Mouse (Mus musculus) kidney, adult 2 months (tissue): ENCODE results near the gene Klrc2. TPM values are rescaled to one million over a fixed set of nuclear protein-coding genes. Genes with fewer than 3 reads are reported as not detected.
A peak's percentile ranks its signal among the peaks of the same experiment; 100 is the strongest.
"Not testable (repeated sequence)": the region's sequence is repeated elsewhere in the genome, so short reads cannot be mapped to it uniquely, and the experiment has no call there.

ENCODE experiments used
- DNase-seq: peaks from one replicate; pipeline ENCODE4 v3.0.0; 2021
- H3K27ac ChIP-seq: fragments of 200-500 bp; 2 replicates; pipeline ENCODE4 v1.5.1; 2012; ENCODE audit warnings: low read depth, low read length, control low read depth, inconsistent platforms; ENCODE audit not compliant: insufficient read depth
- H3K27me3 ChIP-seq: fragments of 200-500 bp; replicated peaks from 2 replicates; pipeline ENCODE4 v1.6.1; 2012; ENCODE audit warnings: mild to moderate bottlenecking, moderate library complexity, low read length, inconsistent platforms; ENCODE audit not compliant: control insufficient read depth, insufficient read depth
- H3K36me3 ChIP-seq: fragments of 200-500 bp; 2 replicates; pipeline ENCODE4 v1.6.1; 2012; ENCODE audit warnings: mild to moderate bottlenecking, moderate library complexity, low read length, inconsistent platforms; ENCODE audit not compliant: control insufficient read depth, insufficient read depth
- H3K4me1 ChIP-seq: fragments of 200-500 bp; 2 replicates; pipeline ENCODE4 v1.6.1; 2011; ENCODE audit warnings: low read length; ENCODE audit not compliant: control insufficient read depth, insufficient read depth
- H3K4me3 ChIP-seq: fragments of 200-500 bp; 2 replicates; pipeline ENCODE4 v1.5.1; 2011; ENCODE audit warnings: mild to moderate bottlenecking, low read depth, low read length, control low read depth; ENCODE audit not compliant: insufficient read depth
- CTCF ChIP-seq: fragments of 200-500 bp; conservative IDR thresholded peaks from 2 replicates; pipeline ENCODE4 v1.5.1; 2011; ENCODE audit warnings: low read depth, mild to moderate bottlenecking, control low read depth, low read length, moderate library complexity, mixed read lengths; ENCODE audit not compliant: insufficient read depth, insufficient read length
- POLR2A ChIP-seq: fragments of 200-500 bp; IDR thresholded peaks from one replicate; pipeline ENCODE4 v1.6.1; 2011; ENCODE audit warnings: low read depth, low read length, control low read depth
- WGBS: fragments of 180-500 bp; shearing (Covaris S2); methylation state at CpG from one replicate; pipeline ENCODE4 v1.1.7; 2018; 5-methylcytosine and 5-hydroxymethylcytosine counted together
- polyA plus RNA-seq: library from polyadenylated mRNA; depleted of rRNA; stranded (reverse); fragments of >200 nt; gene quantifications from 2 replicates; pipeline ENCODE4 v1.2.3, GENCODE M21; 2012; rRNA removed

The Klrc2 gene
- polyA plus RNA-seq, result 0.06 and 0.26 TPM in 2 replicates

GRCm38 (mm10) chr6:129660589-129660988 lies at the start of gene Klrc2:
Klrc2 (minus strand) TSS chr6:129660689.
- not testable (repeated sequence) for H3K4me3 ChIP-seq, H3K4me1 ChIP-seq, DNase-seq, H3K27ac ChIP-seq, H3K36me3 ChIP-seq, H3K27me3 ChIP-seq
- whole genome bisulfite sequencing, result 77% methylated on average over 4 of the region's 4 CpGs

- H3K36me3 ChIP-seq, DNase-seq: not testable (repeated sequence)
- WGBS, result 52% methylated on average over 10 of the region's 10 CpGs
Observed at GRCm38 (mm10) chr6:129691436-129691835, 30.9 kb upstream of the Klrc2 start.

GRCm38 (mm10) chr6:129680379-129680778 lies 19.9 kb upstream of the Klrc2 start:
- 72% methylated on average over 1 of the region's 1 CpGs for WGBS
- H3K27me3 ChIP-seq, result no peaks in the 10 kb centered on the region
- peak; percentile 5 for DNase-seq
- H3K4me3 ChIP-seq, result no peak overlapping the region
- no peaks in the 10 kb centered on the region for H3K4me1 ChIP-seq
- H3K36me3 ChIP-seq, result no peaks in the 10 kb centered on the region
- no peak for TF ChIP-seq CTCF
- no peak for TF ChIP-seq POLR2A
- no peak overlapping the region for H3K27ac ChIP-seq

More at GRCm38 (mm10) chr6:129691436-129691835, 30.9 kb upstream of the Klrc2 start:
- not testable (repeated sequence) for H3K4me3 ChIP-seq, H3K4me1 ChIP-seq, H3K27ac ChIP-seq, H3K27me3 ChIP-seq

GRCm38 (mm10) chr6:129678873-129679272 lies 18.4 kb upstream of the Klrc2 start, which contains the start of gene Klrc1:
Klrc1 (minus strand) TSS chr6:129678973.
- 80% methylated on average over 3 of the region's 3 CpGs for WGBS

GRCm38 (mm10) chr6:129661301-129661700 lies 812 bp upstream of the Klrc2 start:
- not testable (repeated sequence) for DNase-seq, H3K4me3 ChIP-seq, H3K4me1 ChIP-seq, H3K36me3 ChIP-seq, H3K27me3 ChIP-seq, H3K27ac ChIP-seq
- WGBS, result no CpG with 5 or more reads among the region's 3 CpGs

More at GRCm38 (mm10) chr6:129678873-129679272, 18.4 kb upstream of the Klrc2 start, which contains the start of gene Klrc1:
- H3K36me3 ChIP-seq, result no peaks in the 10 kb centered on the region
- no peak for TF ChIP-seq CTCF
- no peak for TF ChIP-seq POLR2A
- DNase-seq, result no peak
- no peak within 1 kb of the TSS for H3K27ac ChIP-seq
- no peaks in the 10 kb centered on the region for H3K4me1 ChIP-seq
- no peak within 1 kb of the TSS for H3K4me3 ChIP-seq
- no peaks in the 10 kb centered on the region for H3K27me3 ChIP-seq

GRCm38 (mm10) chr6:129644054-129644453 lies 16.4 kb downstream of the Klrc2 start:
- WGBS, result 60% methylated on average over 1 of the region's 3 CpGs
- not testable (repeated sequence) for H3K36me3 ChIP-seq, H3K4me3 ChIP-seq, H3K4me1 ChIP-seq, DNase-seq, H3K27ac ChIP-seq, H3K27me3 ChIP-seq

- not testable (repeated sequence) for H3K36me3 ChIP-seq, H3K4me3 ChIP-seq, H3K27ac ChIP-seq, H3K27me3 ChIP-seq, H3K4me1 ChIP-seq, DNase-seq
- WGBS, result 83% methylated on average over 3 of the region's 3 CpGs
Observed at GRCm38 (mm10) chr6:129643237-129643636, 17.3 kb downstream of the Klrc2 start, which contains the start of gene Klrc3. Klrc3 (minus strand) TSS chr6:129643337.

GRCm38 (mm10) chr6:129631046-129631445 lies 29.4 kb downstream of the Klrc2 start:
- H3K4me3 ChIP-seq, H3K27me3 ChIP-seq, H3K36me3 ChIP-seq, H3K27ac ChIP-seq, H3K4me1 ChIP-seq, DNase-seq: not testable (repeated sequence)
- 83% methylated on average over 2 of the region's 2 CpGs for WGBS
